Mouse (Mus musculus): Measurements from ENCODE around the gene Slc25a17. TPM values are rescaled to one million over a fixed set of nuclear protein-coding genes. Genes with fewer than 3 reads are reported as not detected.

Gene Slc25a17
- polyA plus RNA-seq, 1 experiment from 2014 or later, result 153 TPM

GRCm38 (mm10) chr15:81320137-81320536, 40.5 kb downstream of the Slc25a17 start:
- H3K4me3 ChIP-seq (ENCODE audit: low read depth, low read length), result no peak overlapping the region
- DNase-seq (ENCODE audit: low spot score) (no peak), ATAC-seq (no peak)
- 89% methylated on average over 3 of the region's 3 CpGs for WGBS
- H3K9ac ChIP-seq (ENCODE audit: low read length), result no peak overlapping the region
- peaks cover 64% of the 10 kb centered on the region for H3K36me3 ChIP-seq (ENCODE audit: control insufficient read depth, insufficient read depth, low read length)
- H3K4me2 ChIP-seq (ENCODE audit: low read length), result no peak overlapping the region
- H3K27me3 ChIP-seq (replicated peaks; ENCODE audit: control insufficient read depth, insufficient read depth, low read length), result no peaks in the 10 kb centered on the region
- no peak overlapping the region for H3K27ac ChIP-seq (ENCODE audit: low read depth, low read length)
- no peaks in the 10 kb centered on the region for H3K4me1 ChIP-seq (ENCODE audit: control insufficient read depth, insufficient read depth, low read length)
- H3K9me3 ChIP-seq (replicated peaks; ENCODE audit: control insufficient read depth, low read length), result no peaks in the 10 kb centered on the region

- WGBS, result 67% methylated on average over 9 of the region's 9 CpGs
- Histone ChIP-seq H3K27me3 (replicated peaks; ENCODE audit: control insufficient read depth, insufficient read depth, low read length) (no peaks in the 10 kb centered on the region), H3K27ac (ENCODE audit: low read depth, low read length) (no peak overlapping the region), H3K4me3 (ENCODE audit: low read depth, low read length) (no peak overlapping the region), H3K9ac (ENCODE audit: low read length) (no peak overlapping the region), H3K4me1 (ENCODE audit: control insufficient read depth, insufficient read depth, low read length) (no peaks in the 10 kb centered on the region), H3K36me3 (ENCODE audit: control insufficient read depth, insufficient read depth, low read length) (peaks cover 64% of the 10 kb centered on the region), H3K9me3 (replicated peaks; ENCODE audit: control insufficient read depth, low read length) (no peaks in the 10 kb centered on the region), H3K4me2 (ENCODE audit: low read length) (no peak overlapping the region)
- no peak for ATAC-seq
- DNase-seq (ENCODE audit: low spot score), result no peak
Measured at GRCm38 (mm10) chr15:81319462-81319861, 41.1 kb downstream of the Slc25a17 start.

DNA sequence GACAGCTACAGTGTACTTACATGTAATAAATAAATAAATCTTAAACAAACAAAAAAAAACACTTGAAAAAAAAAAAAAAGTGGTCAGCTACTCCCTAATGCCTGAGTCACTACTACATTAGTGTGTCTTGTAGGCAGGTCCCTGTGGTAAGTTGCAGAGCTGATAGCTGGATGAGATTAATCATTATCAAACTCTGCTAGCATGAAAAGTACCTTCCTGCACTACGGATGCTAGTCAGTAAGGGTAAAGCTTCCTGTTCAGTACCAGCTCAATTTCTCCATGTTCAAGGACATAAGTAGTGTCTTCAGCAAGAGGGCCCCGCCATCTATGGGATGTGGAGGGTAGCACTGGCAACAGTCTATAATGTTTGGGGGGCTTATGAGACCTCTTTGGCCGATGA, 46.7 kb downstream of the Slc25a17 start:
- H3K9ac ChIP-seq (ENCODE audit: low read length), result no peak overlapping the region
- ATAC-seq (no peak), DNase-seq (ENCODE audit: low spot score) (no peak)
- no peaks in the 10 kb centered on the region for H3K9me3 ChIP-seq (replicated peaks; ENCODE audit: control insufficient read depth, low read length)
- H3K27ac ChIP-seq (ENCODE audit: low read depth, low read length), result no peak overlapping the region
- no peaks in the 10 kb centered on the region for H3K4me1 ChIP-seq (ENCODE audit: control insufficient read depth, insufficient read depth, low read length)
- no peak overlapping the region for H3K4me2 ChIP-seq (ENCODE audit: low read length)
- WGBS, result 91% methylated on average over 3 of the region's 3 CpGs
- H3K4me3 ChIP-seq (ENCODE audit: low read depth, low read length), result no peak overlapping the region
- H3K36me3 ChIP-seq (ENCODE audit: control insufficient read depth, insufficient read depth, low read length), result peaks cover 23% of the 10 kb centered on the region
- H3K27me3 ChIP-seq (replicated peaks; ENCODE audit: control insufficient read depth, insufficient read depth, low read length), result no peaks in the 10 kb centered on the region

- ATAC-seq (no peak), DNase-seq (ENCODE audit: low spot score) (no peak)
- H3K4me3 ChIP-seq (ENCODE audit: low read depth, low read length), result no peak overlapping the region
- 41% methylated on average over 6 of the region's 6 CpGs for WGBS
- H3K9ac ChIP-seq (ENCODE audit: low read length), result no peak overlapping the region
- H3K9me3 ChIP-seq (replicated peaks; ENCODE audit: control insufficient read depth, low read length), result no peaks in the 10 kb centered on the region
- H3K4me1 ChIP-seq (ENCODE audit: control insufficient read depth, insufficient read depth, low read length), result no peaks in the 10 kb centered on the region
- H3K4me2 ChIP-seq (ENCODE audit: low read length), result no peak overlapping the region
- peaks cover under 1% of the 10 kb centered on the region; the same call in 1 of the 2 replicates for H3K36me3 ChIP-seq (ENCODE audit: control insufficient read depth, insufficient read depth, low read length)
- no peaks in the 10 kb centered on the region for H3K27me3 ChIP-seq (replicated peaks; ENCODE audit: control insufficient read depth, insufficient read depth, low read length)
- no peak overlapping the region for H3K27ac ChIP-seq (ENCODE audit: low read depth, low read length)
Measured at GRCm38 (mm10) chr15:81311026-81311425, 49.6 kb downstream of the Slc25a17 start.

DNA sequence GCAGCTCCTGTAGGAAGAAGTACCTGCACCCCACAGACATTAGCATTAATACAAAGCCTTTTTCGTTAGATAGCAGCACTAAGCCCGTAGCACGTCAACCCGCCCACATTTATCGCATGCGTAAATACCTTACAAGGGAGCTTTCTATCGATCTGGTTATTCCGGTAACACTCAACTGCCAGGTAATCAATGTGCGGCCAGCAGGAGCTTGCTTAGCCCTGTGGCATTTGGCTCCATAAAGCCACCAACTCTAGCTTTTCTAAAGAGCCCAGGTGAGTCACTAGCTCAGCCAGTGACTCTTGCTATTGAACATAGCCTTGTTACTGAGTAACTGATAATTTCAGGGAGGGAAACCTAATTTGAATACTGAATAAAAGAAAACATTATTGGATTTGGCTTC, 50.3 kb downstream of the Slc25a17 start:
- Histone ChIP-seq H3K4me3 (ENCODE audit: low read depth, low read length) (no peak overlapping the region), H3K4me1 (ENCODE audit: control insufficient read depth, insufficient read depth, low read length) (no peaks in the 10 kb centered on the region), H3K4me2 (ENCODE audit: low read length) (no peak overlapping the region), H3K27ac (ENCODE audit: low read depth, low read length) (no peak overlapping the region), H3K9ac (ENCODE audit: low read length) (no peak overlapping the region), H3K27me3 (replicated peaks; ENCODE audit: control insufficient read depth, insufficient read depth, low read length) (no peaks in the 10 kb centered on the region), H3K9me3 (replicated peaks; ENCODE audit: control insufficient read depth, low read length) (no peaks in the 10 kb centered on the region), H3K36me3 (ENCODE audit: control insufficient read depth, insufficient read depth, low read length) (no peaks in the 10 kb centered on the region)
- peak; percentile 14 for DNase-seq (ENCODE audit: low spot score)
- no peak for ATAC-seq
- WGBS, result 94% methylated on average over 9 of the region's 9 CpGs

DNA sequence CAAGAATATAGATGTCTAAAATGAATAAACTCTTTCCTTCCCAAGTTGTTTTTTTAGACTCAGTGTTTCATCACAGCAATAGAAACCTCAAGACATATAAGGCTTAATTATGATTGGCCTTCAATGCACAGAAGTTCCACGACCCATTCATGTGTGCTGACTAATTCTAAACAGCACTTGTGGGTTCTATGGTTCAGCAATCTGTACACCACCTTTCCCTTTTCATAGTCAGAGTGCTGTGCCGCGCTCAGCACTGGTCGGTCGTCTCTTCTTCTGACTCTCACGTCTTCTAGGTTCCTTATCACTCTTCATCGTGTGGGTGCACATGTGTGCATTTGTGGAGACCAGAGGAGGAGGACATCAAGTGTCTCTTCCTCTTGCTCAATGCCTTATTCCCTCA, 52.6 kb downstream of the Slc25a17 start:
- 93% methylated on average over 7 of the region's 7 CpGs for WGBS
- ATAC-seq, result no peak

DNA sequence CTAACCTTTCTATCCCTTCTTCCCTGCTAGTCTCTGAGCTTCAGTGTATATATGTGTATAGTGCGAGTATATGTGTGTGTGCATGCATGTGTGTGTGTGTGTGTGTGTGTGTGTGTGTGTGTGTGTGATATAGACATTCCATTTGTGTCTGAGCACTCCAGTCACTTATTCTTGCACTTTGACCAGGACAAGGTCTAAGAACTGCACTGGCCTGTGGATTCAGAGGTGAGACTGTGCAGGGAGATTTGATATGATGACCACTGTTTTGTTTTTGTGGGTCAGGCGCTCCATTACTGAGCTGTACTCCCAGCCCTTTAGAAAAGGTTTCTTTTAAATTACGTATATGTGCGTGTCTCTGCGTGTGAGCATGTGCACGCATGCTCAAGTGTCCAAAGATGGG, 54.1 kb downstream of the Slc25a17 start:
- no peak overlapping the region for H3K4me3 ChIP-seq (ENCODE audit: low read depth, low read length)
- no peak overlapping the region for H3K4me2 ChIP-seq (ENCODE audit: low read length)
- 95% methylated on average over 6 of the region's 6 CpGs for WGBS
- no peaks in the 10 kb centered on the region for H3K9me3 ChIP-seq (replicated peaks; ENCODE audit: control insufficient read depth, low read length)
- H3K27me3 ChIP-seq (replicated peaks; ENCODE audit: control insufficient read depth, insufficient read depth, low read length), result no peaks in the 10 kb centered on the region
- ATAC-seq (no peak), DNase-seq (ENCODE audit: low spot score) (no peak)
- H3K27ac ChIP-seq (ENCODE audit: low read depth, low read length), result no peak overlapping the region
- H3K36me3 ChIP-seq (ENCODE audit: control insufficient read depth, insufficient read depth, low read length), result no peaks in the 10 kb centered on the region
- no peak overlapping the region for H3K9ac ChIP-seq (ENCODE audit: low read length)
- H3K4me1 ChIP-seq (ENCODE audit: control insufficient read depth, insufficient read depth, low read length), result 0 out of 2 replicates have a peak, but pooled peaks cover 2% of the 10 kb centered on the region

More for the DNA sequence above, 52.6 kb downstream of the Slc25a17 start:
- DNase-seq (ENCODE audit: low spot score), result no peak
- H3K27ac ChIP-seq (ENCODE audit: low read depth, low read length), result no peak overlapping the region
- no peak overlapping the region for H3K4me3 ChIP-seq (ENCODE audit: low read depth, low read length)
- no peaks in the 10 kb centered on the region for H3K27me3 ChIP-seq (replicated peaks; ENCODE audit: control insufficient read depth, insufficient read depth, low read length)
- H3K9me3 ChIP-seq (replicated peaks; ENCODE audit: control insufficient read depth, low read length), result no peaks in the 10 kb centered on the region
- no peaks in the 10 kb centered on the region for H3K36me3 ChIP-seq (ENCODE audit: control insufficient read depth, insufficient read depth, low read length)
- H3K4me2 ChIP-seq (ENCODE audit: low read length), result no peak overlapping the region
- no peak overlapping the region for H3K9ac ChIP-seq (ENCODE audit: low read length)
- 0 out of 2 replicates have a peak, but pooled peaks cover 2% of the 10 kb centered on the region for H3K4me1 ChIP-seq (ENCODE audit: control insufficient read depth, insufficient read depth, low read length)

- WGBS, result 74% methylated on average over 8 of the region's 8 CpGs
Measured at GRCm38 (mm10) chr15:81305035-81305434, 55.6 kb downstream of the Slc25a17 start.

DNA sequence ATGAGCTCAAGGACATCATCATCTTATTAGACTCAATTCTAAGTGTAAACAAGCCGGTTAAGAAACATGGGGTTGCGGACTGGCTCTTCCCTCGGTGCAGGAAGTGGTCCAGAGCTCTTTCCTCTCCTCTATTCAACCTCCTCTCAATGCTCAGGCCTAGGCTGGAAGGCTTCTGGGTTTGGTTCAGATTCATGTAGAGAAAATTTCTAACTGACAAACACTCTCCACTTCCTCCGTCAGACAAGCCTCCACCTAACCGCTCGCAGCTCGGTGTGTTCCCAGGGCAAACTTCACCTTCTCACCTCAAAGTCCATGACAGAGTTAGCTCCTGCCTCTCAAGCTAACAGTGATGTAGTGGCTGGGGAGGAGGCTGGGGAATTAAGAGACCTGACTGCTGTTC, 56.6 kb downstream of the Slc25a17 start:
- no peaks in the 10 kb centered on the region for H3K36me3 ChIP-seq (ENCODE audit: control insufficient read depth, insufficient read depth, low read length)
- no peak overlapping the region for H3K4me2 ChIP-seq (ENCODE audit: low read length)
- H3K4me3 ChIP-seq (ENCODE audit: low read depth, low read length), result no peak overlapping the region
- WGBS, result 94% methylated on average over 7 of the region's 7 CpGs
- H3K9ac ChIP-seq (ENCODE audit: low read length), result no peak overlapping the region
- H3K9me3 ChIP-seq (replicated peaks; ENCODE audit: control insufficient read depth, low read length), result no peaks in the 10 kb centered on the region
- no peak overlapping the region for H3K27ac ChIP-seq (ENCODE audit: low read depth, low read length)
- H3K4me1 ChIP-seq (ENCODE audit: control insufficient read depth, insufficient read depth, low read length), result 0 out of 2 replicates have a peak, but pooled peaks cover 2% of the 10 kb centered on the region
- no peak for ATAC-seq
- no peak for DNase-seq (ENCODE audit: low spot score)
- no peaks in the 10 kb centered on the region for H3K27me3 ChIP-seq (replicated peaks; ENCODE audit: control insufficient read depth, insufficient read depth, low read length)

More at GRCm38 (mm10) chr15:81305035-81305434, 55.6 kb downstream of the Slc25a17 start:
- peak; percentile 49 for DNase-seq (ENCODE audit: low spot score)
- Histone ChIP-seq H3K27me3 (replicated peaks; ENCODE audit: control insufficient read depth, insufficient read depth, low read length) (no peaks in the 10 kb centered on the region), H3K4me2 (ENCODE audit: low read length) (no peak overlapping the region), H3K4me1 (ENCODE audit: control insufficient read depth, insufficient read depth, low read length) (0 out of 2 replicates have a peak, but pooled peaks cover 2% of the 10 kb centered on the region), H3K9me3 (replicated peaks; ENCODE audit: control insufficient read depth, low read length) (no peaks in the 10 kb centered on the region), H3K36me3 (ENCODE audit: control insufficient read depth, insufficient read depth, low read length) (no peaks in the 10 kb centered on the region), H3K4me3 (ENCODE audit: low read depth, low read length) (no peak overlapping the region), H3K27ac (ENCODE audit: low read depth, low read length) (0 out of 2 replicates have a peak overlapping the region, but pooled peaks have one; percentile 35), H3K9ac (ENCODE audit: low read length) (no peak overlapping the region)
- peak; percentile 79; the same call in 1 of the 2 replicates for ATAC-seq

Measured in forebrain, embryonic 14.5 days (tissue).